Mouse (Mus musculus): ENCODE results near the gene Klf1. TPM values are rescaled to one million over a fixed set of nuclear protein-coding genes. Genes with fewer than 3 reads are reported as not detected.

Klf1 gene
- polyA plus RNA-seq, 1 experiment from 2014 or later: 0.79 TPM

GRCm38 (mm10) chr8:84937620-84938485 lies 36.1 kb downstream of the Klf1 start:
- Histone ChIP-seq H3K36me3 (replicated peaks) (no peaks in the 10 kb centered on the region), H3K9me3 (no peaks in the 10 kb centered on the region), H3K27ac (peak overlapping the region; percentile 96), H3K4me2 (peak overlapping the region; percentile 85), H3K4me1 (peaks cover 29% of the 10 kb centered on the region), H3K27me3 (replicated peaks) (no peaks in the 10 kb centered on the region), H3K4me3 (peak overlapping the region; percentile 76), H3K9ac (peak overlapping the region; percentile 100; the same call in 1 of the 2 replicates)
- WGBS: 64% methylated on average over 13 of the region's 13 CpGs
- ATAC-seq (replicated peaks): no peak

- 10% methylated on average over 4 of the region's 4 CpGs for WGBS
- H3K4me1 ChIP-seq: peaks cover 35% of the 10 kb centered on the region
- no peaks in the 10 kb centered on the region for H3K36me3 ChIP-seq (replicated peaks)
- H3K9me3 ChIP-seq: no peaks in the 10 kb centered on the region
- H3K4me2 ChIP-seq: peak overlapping the region; percentile 64
- no peak overlapping the region; the same call in 1 of the 2 replicates for H3K4me3 ChIP-seq
- ATAC-seq (replicated peaks): no peak
- no peak overlapping the region for H3K9ac ChIP-seq
- peaks cover 12% of the 10 kb centered on the region for H3K27me3 ChIP-seq (replicated peaks)
- no peak overlapping the region for H3K27ac ChIP-seq
Observed at GRCm38 (mm10) chr8:84943699-84944098, 42.0 kb downstream of the Klf1 start.

DNA sequence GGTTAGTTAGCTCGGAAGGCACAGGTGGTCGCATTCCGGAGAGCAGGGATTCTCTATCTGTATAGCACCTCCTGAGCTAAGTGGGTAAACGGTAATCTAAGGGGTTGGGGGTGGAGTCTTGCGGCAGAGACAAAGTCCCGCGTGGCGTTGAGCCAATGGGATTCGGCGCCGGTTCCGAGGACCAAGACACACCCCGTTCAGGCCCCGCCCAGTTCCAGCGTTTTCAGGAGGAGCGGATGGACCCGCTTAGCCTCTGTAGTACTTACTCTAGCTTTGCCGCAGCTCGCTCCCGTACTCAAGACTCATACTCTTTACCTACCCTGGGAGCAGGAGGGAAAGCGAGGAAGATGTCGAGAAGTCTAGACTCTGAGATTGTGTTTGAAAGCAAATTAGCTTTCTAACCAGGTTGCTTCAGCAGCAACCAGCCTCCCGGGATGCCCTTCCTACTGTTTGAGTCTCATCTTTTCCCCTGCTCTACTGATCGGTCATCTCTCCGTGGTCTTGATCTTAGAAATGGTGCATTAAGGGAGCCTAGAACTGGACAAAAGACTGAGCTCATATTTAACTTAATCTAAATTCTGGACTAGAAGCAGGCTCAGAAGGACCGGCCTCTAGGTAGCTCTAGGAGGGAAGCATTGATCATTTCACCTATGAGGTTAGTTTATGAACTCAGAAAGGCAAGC lies 42.9 kb downstream of the Klf1 start:
- H3K27me3 ChIP-seq (replicated peaks): peaks cover 12% of the 10 kb centered on the region
- H3K4me3 ChIP-seq: peak overlapping the region; percentile 66
- H3K4me2 ChIP-seq: peak overlapping the region; percentile 64
- H3K9me3 ChIP-seq: no peaks in the 10 kb centered on the region
- no peaks in the 10 kb centered on the region for H3K36me3 ChIP-seq (replicated peaks)
- ATAC-seq (replicated peaks): peak; percentile 32; the same call in 1 of the 2 replicates
- peak overlapping the region; percentile 80 for H3K27ac ChIP-seq
- H3K9ac ChIP-seq: peak overlapping the region; percentile 57
- peaks cover 35% of the 10 kb centered on the region for H3K4me1 ChIP-seq
- 2% methylated on average over 26 of the region's 26 CpGs for WGBS

DNA sequence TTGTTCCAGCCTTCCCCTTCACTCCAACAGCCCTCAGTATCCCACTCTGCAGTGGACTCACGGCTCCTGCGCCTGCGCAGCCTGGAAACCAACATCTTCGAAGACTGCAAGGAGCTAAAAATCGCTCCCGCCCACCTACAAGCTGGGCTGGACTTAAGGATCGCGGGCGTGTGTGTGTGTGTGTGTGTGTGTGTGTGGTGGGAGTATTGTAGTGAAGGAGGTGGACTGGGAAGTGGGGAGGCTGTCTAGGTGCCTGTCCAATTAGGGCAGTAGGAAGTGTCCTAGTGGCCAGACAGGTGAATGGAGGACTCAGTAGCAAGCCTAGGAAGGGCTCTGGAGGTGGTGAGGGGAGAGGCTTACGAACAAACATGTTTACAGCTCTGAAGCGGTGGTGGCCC lies 43.5 kb downstream of the Klf1 start:
- ATAC-seq (replicated peaks): peak; percentile 70
- Histone ChIP-seq H3K4me1 (peaks cover 35% of the 10 kb centered on the region), H3K9ac (peak overlapping the region; percentile 57), H3K36me3 (replicated peaks) (no peaks in the 10 kb centered on the region), H3K27me3 (replicated peaks) (peaks cover 18% of the 10 kb centered on the region), H3K4me2 (peak overlapping the region; percentile 64), H3K4me3 (peak overlapping the region; percentile 66), H3K9me3 (no peaks in the 10 kb centered on the region), H3K27ac (peak overlapping the region; percentile 80)
- WGBS: 2% methylated on average over 11 of the region's 11 CpGs

GRCm38 (mm10) chr8:84945633-84946527 lies 44.2 kb downstream of the Klf1 start:
- Histone ChIP-seq H3K9ac (peak overlapping the region; percentile 57), H3K36me3 (replicated peaks) (no peaks in the 10 kb centered on the region), H3K4me1 (peaks cover 35% of the 10 kb centered on the region), H3K9me3 (no peaks in the 10 kb centered on the region), H3K27ac (peak overlapping the region; percentile 80), H3K4me3 (peak overlapping the region; percentile 66), H3K4me2 (peak overlapping the region; percentile 64), H3K27me3 (replicated peaks) (peaks cover 21% of the 10 kb centered on the region)
- 1% methylated on average over 38 of the region's 67 CpGs for WGBS
- ATAC-seq (replicated peaks): peak; percentile 70

DNA sequence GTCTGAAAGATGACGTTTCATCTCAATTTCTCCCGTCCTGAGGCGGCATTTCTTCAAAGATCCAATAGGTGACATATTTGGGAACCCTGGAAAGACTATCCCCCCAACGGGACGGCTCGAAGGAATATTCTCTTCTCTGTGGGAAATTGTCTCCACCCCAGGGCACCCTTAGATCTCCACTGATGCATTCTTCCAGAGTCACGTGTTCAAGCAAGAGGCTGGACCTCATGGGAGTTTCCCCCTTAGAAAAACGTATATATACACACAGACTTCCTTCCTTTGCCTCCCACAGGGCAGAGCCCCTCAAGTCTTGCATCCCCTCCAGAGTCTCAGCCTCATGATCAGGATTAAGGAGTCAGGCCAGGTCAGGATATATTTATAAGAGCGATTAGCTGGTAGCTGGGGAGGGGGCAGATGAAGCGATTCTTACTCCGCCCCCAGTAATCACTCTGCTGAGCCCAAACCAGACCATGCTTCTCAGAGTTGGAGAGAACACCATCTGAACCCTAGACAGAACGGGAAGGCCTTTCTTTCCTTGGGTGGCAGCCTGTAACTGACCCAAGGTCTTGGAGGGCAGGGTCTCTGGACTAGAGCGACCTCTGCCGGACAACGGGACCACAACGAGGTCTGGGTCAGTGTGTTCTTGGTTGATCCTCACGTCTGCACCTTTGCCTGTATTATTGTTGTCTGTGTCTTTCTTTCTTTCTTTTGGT lies 45.0 kb downstream of the Klf1 start, which contains the start of gene Rtbdn:
Gene Rtbdn, plus strand, starts transcription at position 464 of the 713 bp plus-strand sequence.
- H3K4me2 ChIP-seq: peak within 1 kb of the TSS; percentile 64
- H3K9ac ChIP-seq: peak within 1 kb of the TSS; percentile 57
- peak; percentile 14 for ATAC-seq (replicated peaks)
- peaks cover 21% of the 10 kb centered on the region for H3K27me3 ChIP-seq (replicated peaks)
- H3K36me3 ChIP-seq (replicated peaks): no peaks in the 10 kb centered on the region
- 5% methylated on average over 17 of the region's 17 CpGs for WGBS
- peak within 1 kb of the TSS; percentile 80 for H3K27ac ChIP-seq
- H3K4me3 ChIP-seq: peak within 1 kb of the TSS; percentile 66
- H3K4me1 ChIP-seq: peaks cover 35% of the 10 kb centered on the region
- H3K9me3 ChIP-seq: no peaks in the 10 kb centered on the region

- peaks cover 21% of the 10 kb centered on the region for H3K27me3 ChIP-seq (replicated peaks)
- H3K4me3 ChIP-seq: peak overlapping the region; percentile 66
- ATAC-seq (replicated peaks): no peak
- peak overlapping the region; percentile 64 for H3K4me2 ChIP-seq
- H3K9me3 ChIP-seq: no peaks in the 10 kb centered on the region
- H3K27ac ChIP-seq: 0 out of 2 replicates have a peak overlapping the region, but pooled peaks have one; percentile 80
- no peaks in the 10 kb centered on the region for H3K36me3 ChIP-seq (replicated peaks)
- H3K9ac ChIP-seq: peak overlapping the region; percentile 57; the same call in 1 of the 2 replicates
- WGBS: 18% methylated on average over 9 of the region's 9 CpGs
- peaks cover 35% of the 10 kb centered on the region for H3K4me1 ChIP-seq
Observed at GRCm38 (mm10) chr8:84947241-84947545, 45.5 kb downstream of the Klf1 start.

DNA sequence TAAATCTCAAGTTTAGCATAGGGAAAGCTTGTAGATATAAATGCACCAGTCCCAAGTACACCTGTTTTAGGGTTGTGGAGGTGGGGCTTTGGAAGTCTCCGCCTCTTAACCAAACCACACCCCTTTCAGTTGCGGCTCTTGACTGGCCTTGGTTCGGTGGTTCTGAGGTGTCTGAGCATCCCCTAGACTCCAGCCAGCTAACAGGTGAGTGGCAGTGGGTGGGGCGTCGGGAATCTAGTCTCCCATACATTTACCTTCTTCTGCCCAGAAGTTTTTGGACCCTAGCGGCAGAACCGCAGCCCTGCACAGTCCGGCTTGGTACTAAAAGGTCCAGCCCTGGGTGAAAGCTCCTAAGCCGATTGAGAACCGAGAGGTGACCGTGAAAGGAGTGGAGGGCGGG lies 48.0 kb downstream of the Klf1 start:
- WGBS: 18% methylated on average over 12 of the region's 12 CpGs
- no peak for ATAC-seq (replicated peaks)

DNA sequence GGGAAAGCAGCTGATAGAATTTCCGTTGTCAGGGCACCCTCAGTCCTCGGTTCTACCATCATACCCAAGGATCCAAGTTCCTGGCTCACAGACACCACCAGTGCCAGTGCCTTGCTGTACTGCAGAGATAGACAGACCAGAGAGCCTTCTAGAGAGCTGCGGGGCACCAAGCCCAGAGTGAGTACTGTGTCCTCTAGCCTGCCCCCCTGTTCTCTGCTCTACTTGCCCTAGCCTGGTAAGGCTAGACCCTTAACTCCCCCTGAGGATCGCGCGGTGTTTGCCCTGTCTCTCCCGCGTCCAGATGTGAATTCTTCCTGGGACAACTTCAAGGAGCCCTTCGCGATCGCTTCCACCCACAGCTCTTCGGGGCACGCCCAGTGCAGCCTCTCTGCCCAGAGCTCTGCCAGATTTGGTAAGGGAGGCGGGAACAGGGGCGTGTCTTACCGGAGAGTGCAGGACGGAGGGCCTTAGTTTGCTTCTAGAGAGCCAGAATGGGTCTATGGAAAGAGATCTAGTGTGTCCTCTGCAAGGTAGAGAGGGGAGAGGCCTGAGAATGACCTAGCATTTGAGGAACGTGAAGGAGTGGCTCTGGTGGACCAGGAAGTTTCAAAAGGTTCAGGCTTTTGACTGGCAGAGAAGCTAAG lies 51.0 kb downstream of the Klf1 start:
- WGBS: 8% methylated on average over 18 of the region's 18 CpGs
- no peak overlapping the region for H3K4me2 ChIP-seq
- H3K36me3 ChIP-seq (replicated peaks): no peaks in the 10 kb centered on the region; the same call in 1 of the 2 replicates
- H3K27me3 ChIP-seq (replicated peaks): peaks cover 21% of the 10 kb centered on the region
- H3K4me3 ChIP-seq: no peak overlapping the region
- no peak for ATAC-seq (replicated peaks)
- no peak overlapping the region for H3K9ac ChIP-seq
- H3K27ac ChIP-seq: no peak overlapping the region
- no peaks in the 10 kb centered on the region for H3K9me3 ChIP-seq
- H3K4me1 ChIP-seq: no peaks in the 10 kb centered on the region

More for the DNA sequence above, 48.0 kb downstream of the Klf1 start:
- Histone ChIP-seq H3K36me3 (replicated peaks) (no peaks in the 10 kb centered on the region), H3K9ac (no peak overlapping the region), H3K4me2 (no peak overlapping the region), H3K4me1 (peaks cover 22% of the 10 kb centered on the region), H3K4me3 (no peak overlapping the region), H3K27ac (no peak overlapping the region), H3K9me3 (no peaks in the 10 kb centered on the region), H3K27me3 (replicated peaks) (peaks cover 21% of the 10 kb centered on the region)

Measured in midbrain, embryonic 15.5 days (tissue).